Mouse (Mus musculus) stomach, embryonic 14.5 days (tissue): Measurements from ENCODE around the gene Rtn4. TPM values are rescaled to one million over a fixed set of nuclear protein-coding genes. Genes with fewer than 3 reads are reported as not detected.
A peak's percentile ranks its signal among the peaks of the same experiment; 100 is the strongest.

Experiments
- ATAC-seq: fragments of 200-750 bp; cut with Nextera tagmentation; 2 replicates; pipeline ENCODE4 v1.8.0; 2017; ENCODE audit warnings: low read depth, moderate TSS enrichment; ENCODE audit not compliant: insufficient number of reproducible peaks, insufficient read depth, low FRiP score
- H3K27ac ChIP-seq: fragments of 300-500 bp; sonication (generic); 2 replicates; pipeline ENCODE4 v1.5.1; 2014; ENCODE audit warnings: mild to moderate bottlenecking, low read length, moderate library complexity, mixed read lengths
- H3K27me3 ChIP-seq: fragments of 300-500 bp; sonication (generic); 2 replicates; pipeline ENCODE4 v1.6.1; 2014; ENCODE audit warnings: low read length, control low read depth, mixed read lengths; ENCODE audit not compliant: control insufficient read depth, insufficient read depth
- H3K36me3 ChIP-seq: fragments of 300-500 bp; sonication (generic); 2 replicates; pipeline ENCODE4 v1.6.1; 2014; ENCODE audit warnings: mild to moderate bottlenecking, control low read depth, low read length, moderate library complexity, mixed read lengths; ENCODE audit not compliant: control insufficient read depth, insufficient read depth
- H3K4me1 ChIP-seq: fragments of 300-500 bp; sonication (generic); 2 replicates; pipeline ENCODE4 v1.6.1; 2014; ENCODE audit warnings: low read length, control low read depth, mixed read lengths; ENCODE audit not compliant: control insufficient read depth, insufficient read depth
- H3K4me2 ChIP-seq: fragments of 300-500 bp; sonication (generic); replicated peaks from 2 replicates; pipeline ENCODE4 v1.6.1; 2014; ENCODE audit warnings: low read depth, low read length, control low read depth
- H3K4me3 ChIP-seq: fragments of 300-500 bp; sonication (generic); 2 replicates; pipeline ENCODE4 v1.5.1; 2014; ENCODE audit warnings: low read depth, low read length, control low read depth
- H3K9ac ChIP-seq: fragments of 300-500 bp; sonication (generic); replicated peaks from 2 replicates; pipeline ENCODE4 v1.6.1; 2014; ENCODE audit warnings: low read depth, mild to moderate bottlenecking, control low read depth, low read length, moderate library complexity, mixed read lengths
- H3K9me3 ChIP-seq: fragments of 300-500 bp; sonication (generic); 2 replicates; pipeline ENCODE4 v1.6.1; 2016; ENCODE audit warnings: low read depth, low read length, control low read depth; ENCODE audit not compliant: control insufficient read depth
- WGBS: fragments of 180-500 bp; shearing (Covaris S2); extraction: QIAGEN DNeasy Blood & Tissue Kit; methylation state at CpG from one replicate; pipeline ENCODE4 v1.1.7; 2014; 5-methylcytosine and 5-hydroxymethylcytosine counted together
- polyA plus RNA-seq: library from polyadenylated mRNA; unstranded; fragments of >200 nt; fragmentation: Nextera tagmentation; extraction: Ambion mirVana; gene quantifications from 2 replicates; pipeline ENCODE4 v1.2.1, GENCODE M21; 2014

Gene Rtn4
- polyA plus RNA-seq, 1 experiment from 2014 or later, result 61.2 TPM

DNA sequence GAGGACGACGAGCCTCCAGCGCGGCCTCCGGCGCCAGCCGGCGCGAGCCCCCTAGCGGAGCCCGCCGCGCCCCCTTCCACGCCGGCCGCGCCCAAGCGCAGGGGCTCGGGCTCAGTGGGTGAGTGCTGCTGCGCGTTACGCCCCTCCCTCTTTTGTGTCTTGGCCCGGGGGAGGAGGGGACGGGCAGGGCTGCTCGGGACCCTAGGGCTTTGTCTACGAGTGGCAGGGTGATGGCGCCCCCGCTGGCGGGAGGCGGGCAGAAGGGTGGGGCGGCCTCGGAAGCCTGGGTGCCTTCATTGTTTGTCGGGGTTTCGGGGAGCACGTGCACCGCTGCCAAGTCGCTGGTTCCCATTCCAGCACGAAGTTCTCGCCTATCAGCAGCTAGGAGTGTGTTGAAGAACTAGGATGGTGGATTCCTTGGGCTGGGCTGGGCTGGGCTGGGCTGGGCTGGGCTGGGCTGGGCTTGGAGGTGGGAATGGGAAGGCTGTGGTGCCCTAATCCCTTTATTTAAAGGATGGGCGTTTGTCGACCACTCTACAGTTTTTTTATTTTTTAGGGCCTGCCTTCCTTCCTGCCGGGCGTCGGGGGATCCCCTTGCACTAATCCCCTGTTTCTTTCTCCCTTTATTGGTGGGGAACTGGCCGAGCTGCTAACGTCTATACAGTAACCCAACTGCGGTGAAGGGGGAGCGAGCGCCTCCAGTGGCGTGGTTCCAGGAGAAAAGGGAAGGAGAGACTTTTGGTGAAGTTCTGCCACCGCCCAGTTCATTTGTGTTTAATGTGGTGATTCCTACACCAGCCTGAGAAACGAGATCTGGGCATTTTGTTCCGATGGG lies 1.0 kb downstream of the Rtn4 start:
- Histone ChIP-seq H3K9ac (peak overlapping the region; percentile 96), H3K27ac (peak overlapping the region; percentile 99), H3K4me3 (peak overlapping the region; percentile 89), H3K27me3 (no peaks in the 10 kb centered on the region), H3K4me1 (no peaks in the 10 kb centered on the region), H3K36me3 (no peaks in the 10 kb centered on the region), H3K9me3 (no peaks in the 10 kb centered on the region), H3K4me2 (peak overlapping the region; percentile 57)
- WGBS, result under 1% methylated on average over 50 of the region's 53 CpGs
- peak; percentile 86 for ATAC-seq

- Histone ChIP-seq H3K4me3 (peak overlapping the region; percentile 89; the same call in 1 of the 2 replicates), H3K4me2 (peak overlapping the region; percentile 57), H3K36me3 (no peaks in the 10 kb centered on the region), H3K9me3 (no peaks in the 10 kb centered on the region), H3K27me3 (no peaks in the 10 kb centered on the region), H3K4me1 (no peaks in the 10 kb centered on the region), H3K27ac (no peak overlapping the region), H3K9ac (no peak overlapping the region)
- ATAC-seq, result no peak
Measured at GRCm38 (mm10) chr11:29694754-29695153, 2.0 kb downstream of the Rtn4 start.

- H3K9ac ChIP-seq, result no peak overlapping the region
- no peak overlapping the region for H3K4me3 ChIP-seq
- H3K36me3 ChIP-seq, result peaks cover 9% of the 10 kb centered on the region; the same call in 1 of the 2 replicates
- no peaks in the 10 kb centered on the region for H3K27me3 ChIP-seq
- no peak overlapping the region for H3K27ac ChIP-seq
- no peaks in the 10 kb centered on the region for H3K9me3 ChIP-seq
- no peak overlapping the region for H3K4me2 ChIP-seq
- no peak for ATAC-seq
- WGBS, result 78% methylated on average over 3 of the region's 3 CpGs
- no peaks in the 10 kb centered on the region for H3K4me1 ChIP-seq
Measured at GRCm38 (mm10) chr11:29702721-29703120, 10.0 kb downstream of the Rtn4 start.

- Histone ChIP-seq H3K4me3 (no peak overlapping the region), H3K4me2 (no peak overlapping the region), H3K27ac (no peak overlapping the region), H3K9ac (no peak overlapping the region), H3K9me3 (no peaks in the 10 kb centered on the region), H3K27me3 (no peaks in the 10 kb centered on the region), H3K4me1 (no peaks in the 10 kb centered on the region), H3K36me3 (peaks cover 9% of the 10 kb centered on the region; the same call in 1 of the 2 replicates)
- no peak for ATAC-seq
Measured at GRCm38 (mm10) chr11:29705263-29705662, 12.5 kb downstream of the Rtn4 start.

DNA sequence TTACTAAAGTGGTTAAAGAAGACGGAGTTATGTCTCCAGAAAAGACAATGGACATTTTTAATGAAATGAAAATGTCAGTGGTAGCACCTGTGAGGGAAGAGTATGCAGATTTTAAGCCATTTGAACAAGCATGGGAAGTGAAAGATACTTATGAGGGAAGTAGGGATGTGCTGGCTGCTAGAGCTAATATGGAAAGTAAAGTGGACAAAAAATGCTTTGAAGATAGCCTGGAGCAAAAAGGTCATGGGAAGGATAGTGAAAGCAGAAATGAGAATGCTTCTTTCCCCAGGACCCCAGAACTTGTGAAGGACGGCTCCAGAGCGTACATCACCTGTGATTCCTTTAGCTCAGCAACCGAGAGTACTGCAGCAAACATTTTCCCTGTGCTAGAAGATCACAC lies 14.1 kb downstream of the Rtn4 start:
- Histone ChIP-seq H3K4me1 (no peaks in the 10 kb centered on the region), H3K4me3 (no peak overlapping the region), H3K36me3 (peaks cover 9% of the 10 kb centered on the region; the same call in 1 of the 2 replicates), H3K27me3 (no peaks in the 10 kb centered on the region), H3K27ac (no peak overlapping the region), H3K9ac (no peak overlapping the region), H3K4me2 (no peak overlapping the region), H3K9me3 (no peaks in the 10 kb centered on the region)
- 88% methylated on average over 4 of the region's 4 CpGs for WGBS
- ATAC-seq, result no peak

DNA sequence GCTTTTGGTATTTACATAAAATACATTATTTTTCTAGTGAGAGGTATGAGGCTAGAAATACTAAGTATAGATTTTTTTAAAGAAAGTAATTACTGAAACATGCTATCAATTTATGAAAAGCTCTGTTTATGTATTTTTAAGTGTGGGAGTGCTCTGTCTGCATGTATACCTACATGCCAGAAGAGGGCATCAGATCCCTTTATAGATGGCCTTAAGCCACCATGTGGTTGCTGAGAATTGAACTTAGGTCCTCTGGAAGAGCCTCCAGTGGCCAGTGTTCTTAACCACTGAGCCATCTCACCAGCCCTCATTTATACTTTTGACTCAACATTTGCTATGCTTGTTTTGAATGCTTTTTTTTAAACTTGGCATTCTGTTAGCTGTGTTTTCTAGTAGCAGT lies 16.8 kb downstream of the Rtn4 start:
- H3K4me1 ChIP-seq, result no peaks in the 10 kb centered on the region
- peaks cover 9% of the 10 kb centered on the region; the same call in 1 of the 2 replicates for H3K36me3 ChIP-seq
- H3K27me3 ChIP-seq, result no peaks in the 10 kb centered on the region
- H3K9me3 ChIP-seq, result no peaks in the 10 kb centered on the region
- H3K4me2 ChIP-seq, result no peak overlapping the region
- H3K27ac ChIP-seq, result no peak overlapping the region
- ATAC-seq, result no peak
- H3K9ac ChIP-seq, result no peak overlapping the region
- H3K4me3 ChIP-seq, result no peak overlapping the region

DNA sequence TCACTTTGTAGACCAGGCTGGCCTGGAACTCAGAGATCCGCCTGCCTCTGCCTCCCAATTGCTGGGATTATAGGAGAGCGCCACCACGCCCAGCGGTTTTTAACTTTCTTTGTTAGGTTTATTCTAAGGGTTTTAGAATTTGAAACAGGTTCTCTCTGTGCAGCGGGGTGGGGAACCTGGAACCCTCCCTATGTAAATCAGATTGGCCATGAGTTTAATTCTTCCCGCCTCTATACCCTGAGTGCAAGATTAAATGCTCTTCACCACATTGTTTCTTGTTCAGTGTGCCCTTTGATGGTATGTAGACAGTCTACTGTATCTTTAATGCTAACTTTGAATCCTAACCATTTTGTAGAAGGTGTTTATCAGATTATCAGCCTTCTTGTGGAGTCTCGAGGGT lies 21.4 kb downstream of the Rtn4 start:
- H3K9ac ChIP-seq, result no peak overlapping the region
- WGBS, result 89% methylated on average over 7 of the region's 7 CpGs
- H3K27ac ChIP-seq, result no peak overlapping the region
- H3K9me3 ChIP-seq, result no peaks in the 10 kb centered on the region
- H3K4me1 ChIP-seq, result peaks cover 10% of the 10 kb centered on the region; the same call in 1 of the 2 replicates
- H3K4me3 ChIP-seq, result no peak overlapping the region
- ATAC-seq, result no peak
- no peak overlapping the region for H3K4me2 ChIP-seq
- no peaks in the 10 kb centered on the region for H3K36me3 ChIP-seq
- H3K27me3 ChIP-seq, result no peaks in the 10 kb centered on the region

GRCm38 (mm10) chr11:29714789-29715188 lies 22.0 kb downstream of the Rtn4 start:
- Histone ChIP-seq H3K4me1 (peaks cover 10% of the 10 kb centered on the region; the same call in 1 of the 2 replicates), H3K9ac (no peak overlapping the region), H3K27me3 (no peaks in the 10 kb centered on the region), H3K9me3 (no peaks in the 10 kb centered on the region), H3K4me3 (no peak overlapping the region), H3K4me2 (no peak overlapping the region), H3K27ac (no peak overlapping the region), H3K36me3 (no peaks in the 10 kb centered on the region)
- ATAC-seq, result no peak
- 93% methylated on average over 2 of the region's 2 CpGs for WGBS

DNA sequence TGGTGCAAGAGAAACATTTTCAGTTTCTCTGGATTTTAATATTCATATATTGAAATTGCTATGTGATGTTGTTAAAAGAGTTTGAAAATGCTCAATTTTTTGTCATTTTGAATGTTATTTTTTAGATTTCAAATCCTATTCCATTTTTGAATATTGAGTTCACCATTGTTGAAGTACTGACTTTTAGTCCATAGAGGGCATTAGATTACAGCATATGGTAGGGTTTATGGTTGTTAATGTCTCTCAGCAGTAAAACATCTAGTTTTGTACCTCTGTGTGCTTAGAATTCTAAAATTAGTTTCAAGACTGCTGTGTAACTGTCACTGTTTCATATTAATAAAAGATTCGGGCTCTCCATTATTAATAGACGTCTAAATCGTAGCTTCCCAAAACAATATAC lies 22.8 kb downstream of the Rtn4 start:
- ATAC-seq, result no peak
- 81% methylated on average over 3 of the region's 3 CpGs for WGBS

More for the DNA sequence above, 22.8 kb downstream of the Rtn4 start:
- Histone ChIP-seq H3K4me3 (no peak overlapping the region), H3K36me3 (no peaks in the 10 kb centered on the region), H3K4me2 (no peak overlapping the region), H3K9ac (no peak overlapping the region), H3K4me1 (peaks cover 10% of the 10 kb centered on the region; the same call in 1 of the 2 replicates), H3K27me3 (no peaks in the 10 kb centered on the region), H3K9me3 (no peaks in the 10 kb centered on the region), H3K27ac (no peak overlapping the region)
